Mouse (Mus musculus): Measurements from ENCODE around the gene Tpra1. TPM values are rescaled to one million over a fixed set of nuclear protein-coding genes. Genes with fewer than 3 reads are reported as not detected.
A peak's percentile ranks its signal among the peaks of the same experiment; 100 is the strongest.

The Tpra1 gene
- polyA plus RNA-seq, 1 experiment from 2014 or later: 76.2 TPM

GRCm38 (mm10) chr6:88906369-88907108 is 4.5 kb downstream of the Tpra1 start:
- Histone ChIP-seq H3K36me3 (peaks cover 38% of the 10 kb centered on the region), H3K9me3 (no peaks in the 10 kb centered on the region), H3K4me3 (replicated peaks) (no peak overlapping the region), H3K27me3 (no peaks in the 10 kb centered on the region), H3K27ac (no peak overlapping the region), H3K4me2 (peak overlapping the region; percentile 41), H3K9ac (replicated peaks) (no peak overlapping the region; the same call in 1 of the 2 replicates), H3K4me1 (replicated peaks) (peaks cover 26% of the 10 kb centered on the region)
- 17% methylated on average over 16 of the region's 16 CpGs for WGBS
- no peak for ATAC-seq (ENCODE audit: insufficient number of reproducible peaks, insufficient read depth, low FRiP score, low TSS enrichment, low read depth)

- Histone ChIP-seq H3K9me3 (no peaks in the 10 kb centered on the region), H3K4me3 (replicated peaks) (no peak overlapping the region), H3K27me3 (no peaks in the 10 kb centered on the region), H3K27ac (no peak overlapping the region), H3K9ac (replicated peaks) (no peak overlapping the region), H3K4me2 (no peak overlapping the region), H3K36me3 (peaks cover 49% of the 10 kb centered on the region), H3K4me1 (replicated peaks) (peaks cover 11% of the 10 kb centered on the region)
- no peak for ATAC-seq (ENCODE audit: insufficient number of reproducible peaks, insufficient read depth, low FRiP score, low TSS enrichment, low read depth)
- 93% methylated on average over 6 of the region's 6 CpGs for WGBS
These were observed 7.1 kb downstream of the Tpra1 start for GRCm38 (mm10) chr6:88909151-88909550.

GRCm38 (mm10) chr6:88913022-88913421 is 11.0 kb downstream of the Tpra1 start:
- H3K27me3 ChIP-seq: no peaks in the 10 kb centered on the region
- WGBS: 92% methylated on average over 4 of the region's 4 CpGs
- no peak for ATAC-seq (ENCODE audit: insufficient number of reproducible peaks, insufficient read depth, low FRiP score, low TSS enrichment, low read depth)
- H3K27ac ChIP-seq: no peak overlapping the region
- no peaks in the 10 kb centered on the region for H3K4me1 ChIP-seq (replicated peaks)
- H3K4me2 ChIP-seq: no peak overlapping the region
- H3K9ac ChIP-seq (replicated peaks): no peak overlapping the region
- no peak overlapping the region for H3K4me3 ChIP-seq (replicated peaks)
- H3K9me3 ChIP-seq: no peaks in the 10 kb centered on the region
- H3K36me3 ChIP-seq: peaks cover 41% of the 10 kb centered on the region

- Histone ChIP-seq H3K4me3 (replicated peaks) (no peak overlapping the region), H3K27ac (no peak overlapping the region)
- ATAC-seq (ENCODE audit: insufficient number of reproducible peaks, insufficient read depth, low FRiP score, low TSS enrichment, low read depth): no peak
These were observed 11.4 kb downstream of the Tpra1 start for GRCm38 (mm10) chr6:88913440-88913839.

GRCm38 (mm10) chr6:88914799-88915198 is 12.7 kb downstream of the Tpra1 start:
- 82% methylated on average over 5 of the region's 5 CpGs for WGBS
- no peak overlapping the region for H3K9ac ChIP-seq (replicated peaks)
- no peak overlapping the region for H3K4me2 ChIP-seq
- H3K9me3 ChIP-seq: no peaks in the 10 kb centered on the region
- no peak overlapping the region for H3K27ac ChIP-seq
- ATAC-seq (ENCODE audit: insufficient number of reproducible peaks, insufficient read depth, low FRiP score, low TSS enrichment, low read depth): no peak
- no peaks in the 10 kb centered on the region for H3K4me1 ChIP-seq (replicated peaks)
- H3K36me3 ChIP-seq: peaks cover 28% of the 10 kb centered on the region
- no peaks in the 10 kb centered on the region for H3K27me3 ChIP-seq
- H3K4me3 ChIP-seq (replicated peaks): no peak overlapping the region

More at GRCm38 (mm10) chr6:88913440-88913839, 11.4 kb downstream of the Tpra1 start:
- Histone ChIP-seq H3K4me1 (replicated peaks) (no peaks in the 10 kb centered on the region), H3K9me3 (no peaks in the 10 kb centered on the region), H3K27me3 (no peaks in the 10 kb centered on the region), H3K4me2 (no peak overlapping the region), H3K36me3 (peaks cover 37% of the 10 kb centered on the region), H3K9ac (replicated peaks) (no peak overlapping the region)

DNA sequence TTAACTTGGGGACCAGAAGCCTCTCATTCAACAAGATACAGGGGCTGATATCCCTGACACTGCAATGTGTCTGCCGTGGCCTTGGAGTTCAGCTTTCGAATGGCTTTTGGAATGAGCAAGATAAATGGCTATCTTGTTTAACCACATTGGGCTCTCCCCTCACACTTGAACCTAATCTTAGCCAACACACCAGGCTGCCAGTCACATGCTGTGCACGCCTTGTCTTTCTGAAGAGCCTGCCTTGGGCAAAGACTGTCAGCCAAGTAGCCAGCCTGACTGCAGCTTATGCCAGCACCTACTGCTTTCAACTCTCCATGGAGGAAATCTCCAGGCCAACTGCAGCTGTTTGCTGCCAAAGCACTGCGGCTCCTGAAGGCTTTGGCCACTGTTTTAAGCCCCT is 13.5 kb downstream of the Tpra1 start:
- no peak overlapping the region for H3K27ac ChIP-seq
- no peaks in the 10 kb centered on the region for H3K4me1 ChIP-seq (replicated peaks)
- H3K9me3 ChIP-seq: no peaks in the 10 kb centered on the region
- no peak overlapping the region for H3K9ac ChIP-seq (replicated peaks)
- no peak for ATAC-seq (ENCODE audit: insufficient number of reproducible peaks, insufficient read depth, low FRiP score, low TSS enrichment, low read depth)
- H3K4me2 ChIP-seq: no peak overlapping the region
- 86% methylated on average over 4 of the region's 4 CpGs for WGBS
- H3K36me3 ChIP-seq: peaks cover 21% of the 10 kb centered on the region
- H3K4me3 ChIP-seq (replicated peaks): no peak overlapping the region
- no peaks in the 10 kb centered on the region for H3K27me3 ChIP-seq

GRCm38 (mm10) chr6:88916153-88916552 is 14.1 kb downstream of the Tpra1 start:
- no peaks in the 10 kb centered on the region for H3K4me1 ChIP-seq (replicated peaks)
- peaks cover 15% of the 10 kb centered on the region for H3K36me3 ChIP-seq
- H3K9me3 ChIP-seq: no peaks in the 10 kb centered on the region
- no peak overlapping the region for H3K4me2 ChIP-seq
- H3K4me3 ChIP-seq (replicated peaks): no peak overlapping the region
- 71% methylated on average over 1 of the region's 1 CpGs for whole genome bisulfite sequencing
- H3K9ac ChIP-seq (replicated peaks): no peak overlapping the region
- no peak for ATAC-seq (ENCODE audit: insufficient number of reproducible peaks, insufficient read depth, low FRiP score, low TSS enrichment, low read depth)
- no peak overlapping the region for H3K27ac ChIP-seq
- no peaks in the 10 kb centered on the region for H3K27me3 ChIP-seq

GRCm38 (mm10) chr6:88918802-88919201 is 16.8 kb downstream of the Tpra1 start:
- H3K4me1 ChIP-seq (replicated peaks): no peaks in the 10 kb centered on the region
- 80% methylated on average over 8 of the region's 8 CpGs for WGBS
- no peak overlapping the region for H3K4me3 ChIP-seq (replicated peaks)
- H3K9ac ChIP-seq (replicated peaks): no peak overlapping the region
- ATAC-seq (ENCODE audit: insufficient number of reproducible peaks, insufficient read depth, low FRiP score, low TSS enrichment, low read depth): no peak
- no peak overlapping the region for H3K27ac ChIP-seq
- H3K27me3 ChIP-seq: no peaks in the 10 kb centered on the region
- no peak overlapping the region for H3K4me2 ChIP-seq
- no peaks in the 10 kb centered on the region for H3K36me3 ChIP-seq
- no peaks in the 10 kb centered on the region for H3K9me3 ChIP-seq

DNA sequence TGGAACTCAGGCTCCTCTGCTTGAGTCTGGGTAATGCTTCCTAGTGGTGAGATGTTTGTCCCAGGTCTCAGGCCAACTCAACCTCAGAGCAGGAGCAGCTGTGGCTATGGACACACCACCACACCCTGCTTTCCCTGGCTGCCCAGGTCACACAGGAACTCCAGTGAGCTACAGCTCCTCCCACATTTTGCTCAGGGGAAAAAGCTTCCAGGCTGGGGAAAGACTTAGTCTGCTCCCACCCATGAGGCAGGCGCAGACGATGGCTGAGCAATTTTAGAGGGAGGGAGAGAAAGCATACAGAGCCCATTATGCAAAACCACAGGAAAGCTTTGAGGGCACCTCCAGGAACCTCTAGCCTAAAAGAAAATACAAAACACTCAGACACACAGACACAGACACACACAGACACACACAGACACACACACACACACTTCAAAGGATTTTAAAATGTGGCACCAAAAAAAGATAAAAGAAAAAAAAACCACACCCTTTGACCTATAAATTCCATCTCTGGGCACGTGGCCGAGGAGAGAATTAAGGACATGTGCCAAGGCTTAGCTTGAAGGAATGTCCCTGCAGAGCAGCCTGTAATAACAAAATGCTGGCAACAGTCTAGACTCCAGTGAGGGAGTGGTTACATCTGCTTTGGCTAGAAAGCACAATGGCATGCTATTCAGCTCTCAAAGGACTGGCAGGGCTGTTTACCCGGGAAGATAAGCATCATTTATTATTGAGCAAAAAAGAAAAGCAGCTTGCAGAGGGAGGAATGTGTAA is 22.6 kb downstream of the Tpra1 start:
- peaks cover 29% of the 10 kb centered on the region for H3K4me1 ChIP-seq (replicated peaks)
- H3K9ac ChIP-seq (replicated peaks): no peak overlapping the region
- ATAC-seq (ENCODE audit: insufficient number of reproducible peaks, insufficient read depth, low FRiP score, low TSS enrichment, low read depth): peak; percentile 16
- no peaks in the 10 kb centered on the region for H3K36me3 ChIP-seq
- H3K27ac ChIP-seq: peak overlapping the region; percentile 85
- 7% methylated on average over 5 of the region's 5 CpGs for WGBS
- H3K9me3 ChIP-seq: no peaks in the 10 kb centered on the region
- H3K4me2 ChIP-seq: no peak overlapping the region
- H3K4me3 ChIP-seq (replicated peaks): no peak overlapping the region
- H3K27me3 ChIP-seq: no peaks in the 10 kb centered on the region

GRCm38 (mm10) chr6:88925640-88926205 is 23.7 kb downstream of the Tpra1 start:
- peak; percentile 23; the same call in 1 of the 2 replicates for ATAC-seq (ENCODE audit: insufficient number of reproducible peaks, insufficient read depth, low FRiP score, low TSS enrichment, low read depth)
- 13% methylated on average over 4 of the region's 4 CpGs for WGBS

DNA sequence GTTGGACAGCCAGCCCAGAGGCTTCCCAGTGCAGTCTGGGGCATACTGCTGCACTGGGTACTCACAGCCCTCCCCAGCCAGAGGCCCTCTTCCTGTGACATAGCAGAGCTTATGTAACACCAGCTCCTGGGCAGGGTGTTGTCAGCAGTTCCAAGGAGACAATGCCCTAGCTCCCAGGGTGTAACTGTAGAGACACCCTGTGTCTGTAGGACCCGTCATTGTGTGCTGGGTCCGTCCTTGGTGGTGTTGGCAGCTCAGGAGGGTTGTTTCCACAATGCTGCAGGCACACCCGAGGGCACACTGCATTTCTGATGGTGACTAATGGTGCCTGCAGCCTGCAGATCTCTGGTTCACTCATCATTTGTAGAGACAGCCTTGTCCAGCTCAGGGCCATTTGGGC is 24.8 kb downstream of the Tpra1 start:
- Histone ChIP-seq H3K4me3 (replicated peaks) (no peak overlapping the region), H3K9me3 (no peaks in the 10 kb centered on the region), H3K9ac (replicated peaks) (no peak overlapping the region), H3K36me3 (no peaks in the 10 kb centered on the region), H3K27me3 (no peaks in the 10 kb centered on the region), H3K4me2 (no peak overlapping the region), H3K4me1 (replicated peaks) (peaks cover 29% of the 10 kb centered on the region), H3K27ac (no peak overlapping the region)
- ATAC-seq (ENCODE audit: insufficient number of reproducible peaks, insufficient read depth, low FRiP score, low TSS enrichment, low read depth): no peak
- 61% methylated on average over 3 of the region's 3 CpGs for WGBS

More at GRCm38 (mm10) chr6:88925640-88926205, 23.7 kb downstream of the Tpra1 start:
- Histone ChIP-seq H3K4me2 (no peak overlapping the region; the same call in 1 of the 2 replicates), H3K27me3 (no peaks in the 10 kb centered on the region), H3K4me3 (replicated peaks) (no peak overlapping the region), H3K27ac (peak overlapping the region; percentile 85), H3K9ac (replicated peaks) (no peak overlapping the region), H3K9me3 (no peaks in the 10 kb centered on the region), H3K36me3 (no peaks in the 10 kb centered on the region), H3K4me1 (replicated peaks) (peaks cover 29% of the 10 kb centered on the region)
